Mouse (Mus musculus): ENCODE data around the gene Slc36a2. TPM values are rescaled to one million over a fixed set of nuclear protein-coding genes. Genes with fewer than 3 reads are reported as not detected.

Slc36a2 gene
- 58.3 and 78.2 TPM in 2 replicates for total RNA-seq (2021)
- long read RNA-seq, transcript Slc36a2-202 (7 exons, 1,772 nt), result minor isoform, 12 of 110 reads
- long read RNA-seq, transcript Slc36a2-201 (10 exons, 2,429 nt), result major isoform, 62 of 110 reads
- long read RNA-seq, partial matches to known transcripts, result 14 of 110 reads
- long read RNA-seq, other reads (novel, unspliced or antisense), result 22 of 110 reads

GRCm38 (mm10) chr11:55184733-55185291, at the start of gene Slc36a2:
Slc36a2 (minus strand) TSS chr11:55185077.
- DNase-seq, result peak; percentile 42

DNA sequence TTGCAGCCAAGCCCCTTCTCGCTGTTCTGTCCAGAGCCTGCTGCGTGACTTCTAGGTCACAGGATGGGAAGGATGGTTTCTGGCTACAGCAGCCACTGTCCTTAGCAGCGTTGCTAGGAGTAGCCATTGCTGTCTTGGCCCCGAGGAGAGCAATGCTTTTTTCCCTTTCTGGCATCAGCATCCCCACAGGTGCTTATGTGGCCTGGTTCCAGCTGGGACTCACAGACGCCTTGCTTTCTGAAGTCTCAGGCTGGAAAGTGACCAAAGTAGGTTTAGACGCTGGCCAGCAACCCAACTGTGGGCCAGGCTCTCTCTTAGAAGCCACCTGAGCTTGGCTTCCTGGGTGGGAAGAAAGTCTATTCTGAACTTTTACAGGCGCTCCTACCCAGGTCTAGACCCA, 49.4 kb upstream of the Slc36a2 start:
- DNase-seq, result no peak

DNA sequence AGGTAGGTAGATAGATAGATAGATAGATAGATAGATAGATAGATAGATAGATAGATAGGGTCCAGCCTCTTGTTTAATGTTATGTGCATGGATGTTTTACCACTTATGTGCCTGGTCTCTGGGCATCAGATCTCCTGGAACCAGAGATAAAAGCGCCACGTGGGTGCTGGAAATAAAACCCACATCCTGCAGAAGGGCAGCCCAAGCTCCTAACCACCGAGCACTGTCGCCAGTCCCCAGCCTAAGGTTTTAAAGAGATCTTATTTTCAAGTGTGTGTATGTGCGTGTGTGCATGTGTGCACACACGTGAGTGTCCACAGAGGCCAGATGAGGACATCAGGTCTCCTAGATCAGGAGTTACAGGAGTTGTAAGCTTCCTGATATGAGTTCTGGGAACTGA, 46.2 kb upstream of the Slc36a2 start:
- DNase-seq, result no peak

DNA sequence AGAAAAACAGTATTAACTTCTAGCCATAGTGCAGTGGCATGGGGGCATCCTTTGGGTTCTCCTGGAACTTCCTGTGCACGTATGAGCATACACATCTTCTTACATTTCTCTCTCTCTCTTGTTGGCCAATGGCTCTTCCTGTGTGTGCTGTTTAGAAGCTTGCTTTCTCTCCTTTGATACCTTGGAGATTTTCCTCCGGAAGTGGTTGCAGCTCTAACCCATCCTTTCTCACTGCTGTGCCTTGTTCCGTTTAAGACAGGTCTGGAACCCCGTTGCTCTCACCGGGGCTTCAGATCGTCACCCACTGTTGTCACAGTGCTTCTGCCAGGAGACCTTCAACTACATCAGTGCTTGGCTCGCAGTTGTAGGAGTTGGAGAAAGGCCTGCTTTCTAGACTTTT, 36.4 kb upstream of the Slc36a2 start:
- DNase-seq, result no peak

- DNase-seq, result no peak
Observed at GRCm38 (mm10) chr11:55218473-55218872, 33.6 kb upstream of the Slc36a2 start.

DNA sequence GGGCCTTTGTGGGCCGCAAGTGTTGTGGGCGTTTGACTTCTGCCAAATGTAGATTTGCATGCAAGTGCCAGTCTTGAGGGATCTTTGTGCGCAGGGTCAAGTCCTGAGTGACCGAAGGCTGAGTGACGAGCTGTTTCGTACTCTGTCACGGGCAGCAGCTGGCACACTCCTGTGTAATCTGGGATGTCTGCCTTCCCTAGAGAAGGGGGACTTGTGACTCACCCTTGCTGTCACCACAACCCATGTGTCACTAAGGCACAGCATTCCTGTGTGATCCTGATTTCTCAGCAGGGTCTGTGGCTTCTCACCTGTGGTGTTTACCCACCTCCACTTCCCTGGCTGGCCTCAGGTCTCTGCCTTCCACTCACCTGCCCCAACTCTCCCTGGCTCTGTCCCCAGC, 33.0 kb upstream of the Slc36a2 start:
- DNase-seq, result no peak

DNA sequence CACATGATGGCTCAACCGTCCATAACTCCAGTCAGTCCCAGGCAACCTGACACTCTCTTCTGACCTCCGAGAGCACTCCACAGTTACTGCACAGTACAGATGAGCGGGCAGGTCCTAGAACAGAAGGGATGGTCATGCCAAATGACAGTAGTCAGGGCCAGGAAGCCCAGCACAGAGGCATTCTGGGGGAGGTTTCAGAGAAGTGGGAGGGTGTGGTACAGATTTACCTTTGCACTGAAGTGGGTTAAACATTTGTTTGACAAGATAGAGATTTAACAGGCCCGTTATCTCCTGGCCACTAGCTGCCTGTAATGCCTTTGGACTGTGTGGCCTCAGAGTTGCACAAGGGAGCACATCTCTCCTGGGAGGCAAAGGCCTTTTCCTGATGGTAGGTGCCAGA, 32.5 kb upstream of the Slc36a2 start:
- no peak for DNase-seq

- no peak for DNase-seq
Observed at GRCm38 (mm10) chr11:55216830-55217229, 32.0 kb upstream of the Slc36a2 start.

DNA sequence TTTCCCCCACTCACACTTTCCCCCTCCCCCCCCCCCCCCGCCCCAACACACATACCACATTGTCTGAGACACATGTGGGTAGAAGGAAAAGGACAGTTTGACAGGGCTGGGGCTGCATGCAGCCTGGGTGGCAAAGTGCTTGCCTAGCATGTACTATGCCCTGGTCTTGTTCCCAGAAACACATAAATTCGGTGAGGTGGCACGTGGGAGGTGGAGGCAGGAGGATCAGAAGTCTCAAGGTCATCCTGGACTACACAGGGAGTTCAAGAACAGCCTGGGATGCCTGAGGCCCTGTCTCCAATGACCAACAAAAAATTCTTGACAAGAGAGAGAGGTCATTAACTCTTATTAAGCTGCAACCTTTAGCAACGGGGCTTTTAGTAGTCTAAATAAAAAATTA, 31.2 kb upstream of the Slc36a2 start:
- DNase-seq, result no peak

- no peak for DNase-seq
Observed at GRCm38 (mm10) chr11:55214978-55215377, 30.1 kb upstream of the Slc36a2 start.

- DNase-seq, result no peak
Observed at GRCm38 (mm10) chr11:55214161-55214560, 29.3 kb upstream of the Slc36a2 start.

- no peak for DNase-seq
Observed at GRCm38 (mm10) chr11:55213518-55213917, 28.6 kb upstream of the Slc36a2 start.

DNA sequence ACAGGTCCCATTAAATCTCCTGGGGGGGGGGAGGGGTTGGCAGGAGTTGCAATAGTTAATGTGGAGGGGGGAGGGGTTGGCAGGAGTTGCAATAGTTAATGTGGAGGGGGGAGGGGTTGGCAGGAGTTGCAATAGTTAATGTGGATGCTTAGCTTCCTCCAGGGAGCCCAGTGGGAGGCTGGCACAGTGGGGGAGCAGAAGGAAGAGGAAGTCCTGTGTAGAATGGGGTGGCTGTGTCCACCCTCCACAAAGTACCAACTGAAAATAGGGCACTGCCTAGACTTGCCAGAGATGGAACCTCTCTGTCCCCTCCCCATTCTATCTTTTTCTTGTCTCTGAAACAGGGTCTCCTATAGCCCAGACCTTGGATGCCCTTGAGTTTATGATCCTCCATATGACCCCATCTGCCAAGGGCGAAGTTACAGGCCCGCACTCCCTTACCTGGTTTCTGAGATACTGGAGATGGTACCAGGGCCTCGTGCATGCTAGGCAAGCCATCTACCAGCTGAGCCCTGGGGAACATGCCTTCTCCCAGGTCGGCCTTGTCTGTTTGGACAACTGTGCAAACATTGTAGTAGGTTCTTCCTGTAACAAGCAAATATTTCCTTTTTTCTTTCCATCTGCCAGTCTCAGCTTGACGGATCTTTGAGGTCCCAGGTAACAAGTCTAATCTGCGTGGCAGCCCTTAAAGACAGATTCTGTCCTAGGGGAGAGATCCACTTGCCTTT, 24.9 kb upstream of the Slc36a2 start:
- no peak for DNase-seq

- DNase-seq, result no peak
Observed at GRCm38 (mm10) chr11:55209032-55209431, 24.2 kb upstream of the Slc36a2 start.

DNA sequence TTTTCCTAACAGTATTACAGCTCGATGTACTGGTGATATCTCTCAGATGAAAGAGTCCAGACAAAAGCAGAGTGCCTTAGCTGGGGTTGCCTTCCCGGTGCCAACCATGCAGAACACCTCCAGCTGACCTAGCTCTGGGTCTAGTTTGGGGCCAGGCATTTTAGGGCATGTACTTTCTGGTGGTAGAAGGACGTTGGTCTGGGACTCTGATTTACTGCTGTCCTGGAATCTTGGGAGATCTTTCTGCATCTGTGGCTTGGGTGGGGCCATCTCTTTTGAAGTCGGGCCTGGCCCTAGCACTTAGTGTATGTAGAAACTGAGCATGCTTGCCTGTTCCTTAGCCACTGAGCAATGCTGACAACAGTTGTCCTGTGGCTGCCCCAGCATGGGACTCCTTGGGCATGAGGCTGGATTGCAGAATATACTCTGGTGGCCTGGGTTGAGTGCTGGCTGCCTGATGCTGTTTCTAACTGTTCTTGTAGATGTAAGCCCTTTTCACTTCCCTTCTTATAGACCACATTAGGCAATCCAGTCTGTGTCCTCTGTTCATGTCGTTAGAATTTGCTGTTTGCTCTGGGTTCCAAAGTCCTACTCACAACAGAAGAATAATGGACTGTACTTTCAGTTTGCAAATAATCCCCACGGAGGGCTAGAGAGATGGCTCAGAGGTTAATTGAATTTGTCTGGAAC, 23.3 kb upstream of the Slc36a2 start:
- DNase-seq, result no peak

- DNase-seq, result no peak
Observed at GRCm38 (mm10) chr11:55204602-55205001, 19.7 kb upstream of the Slc36a2 start.

DNA sequence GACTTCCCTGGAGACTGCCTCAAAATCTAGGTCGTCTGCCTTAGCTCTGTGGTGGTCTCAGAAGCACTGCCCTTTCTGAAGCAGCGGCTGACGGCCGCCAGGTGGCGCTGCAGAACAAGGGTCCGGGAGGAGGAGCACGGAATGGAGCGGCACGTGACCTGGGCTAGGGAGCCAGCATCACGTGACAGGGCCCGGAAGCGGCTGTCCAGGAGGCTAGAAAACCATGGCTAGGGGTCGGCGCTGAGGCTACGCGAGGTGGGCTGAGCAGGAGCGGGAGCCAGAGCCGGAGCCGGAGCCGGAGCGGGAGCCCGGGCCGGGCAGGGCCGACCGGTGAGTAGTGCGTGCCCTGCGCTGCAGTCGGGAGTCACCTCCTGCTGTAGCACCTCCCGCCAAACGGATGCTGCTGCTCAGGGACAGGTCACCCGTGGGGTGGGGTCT, 19.3 kb upstream of the Slc36a2 start, which contains the start of gene Slc36a1:
Slc36a1 (plus strand) TSS at position 192 of the 438 bp plus-strand sequence.
- peak; percentile 99 for DNase-seq

GRCm38 (mm10) chr11:55197740-55198510, 13.0 kb upstream of the Slc36a2 start:
- DNase-seq, result no peak

- no peak for DNase-seq
Observed at GRCm38 (mm10) chr11:55197086-55197485, 12.2 kb upstream of the Slc36a2 start.

- DNase-seq, result no peak
Observed at GRCm38 (mm10) chr11:55190216-55190615, 5.3 kb upstream of the Slc36a2 start.

DNA sequence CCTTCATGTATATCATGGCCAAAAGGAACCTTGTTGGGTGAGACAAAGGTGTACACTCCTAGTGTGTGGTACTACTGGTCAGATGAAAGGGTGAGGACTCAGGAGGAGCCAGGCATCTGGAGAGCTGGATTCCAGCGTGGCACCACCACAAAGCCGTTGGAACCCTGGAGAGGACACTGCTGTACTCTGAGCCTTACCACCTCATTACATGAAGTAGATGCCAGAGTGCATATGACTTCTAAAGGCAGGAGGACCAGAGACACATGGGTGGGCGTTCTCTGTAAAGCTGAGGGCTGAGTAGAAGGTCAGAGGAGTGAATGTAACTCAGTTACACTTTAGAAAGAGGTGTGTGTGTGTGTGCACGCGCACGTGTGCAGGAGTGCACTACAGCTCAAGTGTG, 2.9 kb upstream of the Slc36a2 start:
- no peak for DNase-seq

- DNase-seq, result no peak
Observed at GRCm38 (mm10) chr11:55187292-55187691, 2.4 kb upstream of the Slc36a2 start.

All from adrenal gland, postnatal 25 days (tissue).